Mouse (Mus musculus): ENCODE results near the gene 1700123K08Rik. TPM values are rescaled to one million over a fixed set of nuclear protein-coding genes. Genes with fewer than 3 reads are reported as not detected.
"Not testable (repeated sequence)": the region's sequence is repeated elsewhere in the genome, so short reads cannot be mapped to it uniquely, and the experiment has no call there.

1700123K08Rik gene
- total RNA-seq (2015; ENCODE audit: low replicate concordance) (not detected in 2 replicates), total RNA-seq (2017; ENCODE audit: low replicate concordance) (not detected in 2 replicates)

GRCm38 (mm10) chr5:138564612-138565011 is at the start of gene 1700123K08Rik:
1700123K08Rik (minus strand) TSS chr5:138564712.
- not testable (repeated sequence) for ATAC-seq (replicated peaks; ENCODE audit: low FRiP score, poor library complexity, severe bottlenecking)

GRCm38 (mm10) chr5:138587396-138587795 is 22.9 kb upstream of the 1700123K08Rik start:
- ATAC-seq (replicated peaks; ENCODE audit: low FRiP score, poor library complexity, severe bottlenecking), result no peak

- ATAC-seq (replicated peaks; ENCODE audit: low FRiP score, poor library complexity, severe bottlenecking), result no peak
These were observed 7.1 kb upstream of the 1700123K08Rik start for GRCm38 (mm10) chr5:138571623-138572022.

GRCm38 (mm10) chr5:138552718-138553117 is 11.8 kb downstream of the 1700123K08Rik start:
- ATAC-seq (replicated peaks; ENCODE audit: low FRiP score, poor library complexity, severe bottlenecking), result no peak

- ATAC-seq (replicated peaks; ENCODE audit: low FRiP score, poor library complexity, severe bottlenecking), result no peak
These were observed 32.0 kb downstream of the 1700123K08Rik start for GRCm38 (mm10) chr5:138532491-138532890.

Other genes with a start within 250 kb of the 1700123K08Rik start
- not detected in 2 replicates for gene Pvrig, start 222.8 kb downstream of the 1700123K08Rik start, total RNA-seq (2015; ENCODE audit: low replicate concordance)
- not detected in 2 replicates for gene Pvrig, start 222.8 kb downstream of the 1700123K08Rik start, total RNA-seq (2017; ENCODE audit: low replicate concordance)
- gene Zfp157, start 123.2 kb downstream of the 1700123K08Rik start, total RNA-seq (2015; ENCODE audit: low replicate concordance), result 1.7 TPM in 1 of 2 replicates, not detected in the other
- 1.7 and 3.3 TPM in 2 replicates for gene Zfp157, start 123.2 kb downstream of the 1700123K08Rik start, total RNA-seq (2017; ENCODE audit: low replicate concordance)
- gene Zfp68, start 55.0 kb upstream of the 1700123K08Rik start, total RNA-seq (2015; ENCODE audit: low replicate concordance), result 24.7 and 25.9 TPM in 2 replicates
- gene Zfp68, start 55.0 kb upstream of the 1700123K08Rik start, total RNA-seq (2017; ENCODE audit: low replicate concordance), result 17.6 and 19.3 TPM in 2 replicates
- 1.8 and 6.7 TPM in 2 replicates for gene A430033K04Rik, start 58.1 kb upstream of the 1700123K08Rik start, total RNA-seq (2015; ENCODE audit: low replicate concordance)
- gene A430033K04Rik, start 58.1 kb upstream of the 1700123K08Rik start, total RNA-seq (2017; ENCODE audit: low replicate concordance), result 3.9 and 7.9 TPM in 2 replicates
- 0.84 and 2.2 TPM in 2 replicates for gene Fam20c, start 189.8 kb upstream of the 1700123K08Rik start, total RNA-seq (2015; ENCODE audit: low replicate concordance)
- gene Fam20c, start 189.8 kb upstream of the 1700123K08Rik start, total RNA-seq (2017; ENCODE audit: low replicate concordance), result 0.51 TPM in 1 of 2 replicates, not detected in the other